Comparison of ENCODE assay signal across 8 mouse cellular contexts in the genomic region with DNA sequence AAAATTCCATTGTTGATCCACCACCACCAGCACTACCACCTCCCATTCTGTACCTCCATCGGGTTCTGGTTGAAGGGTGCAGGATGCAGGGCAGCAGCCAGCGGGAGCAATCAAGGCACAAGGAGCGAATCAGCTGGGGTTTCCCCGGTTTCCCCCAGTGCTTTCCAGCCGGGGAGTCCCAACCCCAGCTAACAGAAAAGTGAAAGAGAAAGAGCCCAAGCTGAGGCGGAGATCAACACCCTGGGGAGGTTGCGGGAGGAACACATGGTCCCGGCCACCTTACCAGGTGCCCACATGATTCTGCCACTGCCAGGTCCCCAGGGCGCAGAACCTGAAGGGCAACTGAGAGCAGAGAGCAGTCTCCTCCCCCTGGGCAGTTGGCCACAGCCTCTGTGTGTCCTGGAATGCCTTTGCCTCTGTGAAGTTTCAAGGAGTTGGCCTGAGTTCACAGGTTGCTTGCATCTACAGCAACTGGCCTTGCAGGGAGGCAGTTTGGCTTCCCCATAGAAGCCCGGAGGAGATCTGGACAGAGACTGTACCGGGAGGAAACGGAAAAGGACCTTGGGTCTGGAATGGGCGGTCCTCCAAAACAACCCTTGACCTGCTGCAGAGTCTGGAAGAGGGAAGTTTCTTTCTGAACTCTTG. TPM values are rescaled to one million over a fixed set of nuclear protein-coding genes. Genes with fewer than 3 reads are reported as not detected.
DNase-seq lines count a peak whose midpoint lies in the region; ATAC-seq and TF ChIP-seq lines count a peak whose summit lies in the region.

A gene (minus strand): TSS at position 537 of the 645 bp plus-strand sequence.

- ATAC-seq in neural tube, embryonic 14.5 days (ENCODE audit: low read depth): peak; percentile 34; the same call in 1 of the 2 replicates

- TF ChIP-seq POLR2A in kidney, adult 2 months (IDR thresholded peaks at IDR 0.05; ENCODE audit: low read depth, low read length): peak; percentile 53
- peak; percentile 74; the same call in 1 of the 2 replicates for TF ChIP-seq POLR2A in lung, adult 2 months (IDR thresholded peaks at IDR 0.05; ENCODE audit: borderline replicate concordance, extremely low read depth, low read depth, low read length)

- H3K27ac ChIP-seq in kidney, adult 2 months (ENCODE audit: insufficient read depth, low read depth, low read length): peak within 1 kb of the TSS; percentile 89
- no peak within 1 kb of the TSS for H3K27ac ChIP-seq in neural tube, embryonic 14.5 days (ENCODE audit: low read depth, low read length)

- TF ChIP-seq CTCF in kidney, adult 2 months (conservative IDR thresholded peaks at IDR 0.05; ENCODE audit: insufficient read depth, insufficient read length, low read depth, low read length): no peak
- TF ChIP-seq CTCF in lung, adult 2 months (IDR thresholded peaks at IDR 0.05; ENCODE audit: insufficient read depth, low read length): no peak

- H3K4me3 ChIP-seq in kidney, adult 2 months (ENCODE audit: insufficient read depth, low read depth, low read length): peak within 1 kb of the TSS; percentile 67
- peak within 1 kb of the TSS; percentile 81 for H3K4me3 ChIP-seq in lung, adult 2 months (replicated peaks; ENCODE audit: extremely low read depth, low read depth, low read length)
- peak within 1 kb of the TSS; percentile 19 for H3K4me3 ChIP-seq in neural tube, embryonic 14.5 days (ENCODE audit: low read depth, low read length)

- WGBS in kidney, adult 2 months: under 1% methylated on average over 13 of the region's 13 CpGs
- 1% methylated on average over 13 of the region's 13 CpGs for WGBS in lung, adult 2 months
- 13% methylated on average over 13 of the region's 13 CpGs for WGBS in neural tube, embryonic 14.5 days

- H3K9me3 ChIP-seq in neural tube, embryonic 14.5 days (ENCODE audit: control insufficient read depth, low read length): no peaks in the 10 kb centered on the region

- DNase-seq in right cerebral cortex, postnatal 4 days: peak; percentile 7
- DNase-seq in right cerebral cortex, adult 18-20 months: no peak
- DNase-seq in embryo, embryonic 9.5 days (ENCODE audit: extremely low spot score): peak; percentile 34
- DNase-seq in heart, adult 9 months (ENCODE audit: low spot score in 2 of 2): peak; percentile 89
- DNase-seq in kidney, adult 2 months: peak; percentile 97
- peak; percentile 80 for DNase-seq in lung, adult 2 months
- peak; percentile 23 for DNase-seq in thymus, postnatal 4 days

- peak within 1 kb of the TSS; percentile 52 for H3K4me2 ChIP-seq in neural tube, embryonic 14.5 days (ENCODE audit: low read depth, low read length)

- peaks cover 14% of the 10 kb centered on the region for H3K4me1 ChIP-seq in kidney, adult 2 months (ENCODE audit: control insufficient read depth, insufficient read depth, low read length)
- peaks cover 9% of the 10 kb centered on the region for H3K4me1 ChIP-seq in lung, adult 2 months (ENCODE audit: control insufficient read depth, insufficient read depth, low read length)
- H3K4me1 ChIP-seq in neural tube, embryonic 14.5 days (ENCODE audit: control insufficient read depth, insufficient read depth, low read length): 0 out of 2 replicates have a peak, but pooled peaks cover 5% of the 10 kb centered on the region

- peak within 1 kb of the TSS; percentile 25; the same call in 1 of the 2 replicates for H3K9ac ChIP-seq in neural tube, embryonic 14.5 days (replicated peaks; ENCODE audit: low read depth, low read length)

- no peaks in the 10 kb centered on the region for H3K27me3 ChIP-seq in kidney, adult 2 months (replicated peaks; ENCODE audit: control insufficient read depth, insufficient read depth, low read length)
- H3K27me3 ChIP-seq in neural tube, embryonic 14.5 days (ENCODE audit: control insufficient read depth, insufficient read depth, low read length): no peaks in the 10 kb centered on the region

- H3K36me3 ChIP-seq in kidney, adult 2 months (ENCODE audit: control insufficient read depth, insufficient read depth, low read length): no peaks in the 10 kb centered on the region; the same call in 1 of the 2 replicates
- no peaks in the 10 kb centered on the region for H3K36me3 ChIP-seq in neural tube, embryonic 14.5 days (ENCODE audit: control insufficient read depth, insufficient read depth, low read length)

RNA-seq across cellular contexts. Expression of the gene that starts here (rescaled TPM):
- polyA plus RNA-seq in kidney, adult 2 months (2012; rRNA removed): 15.7 and 17.6 TPM in 2 replicates
- polyA plus RNA-seq in lung, adult 2 months (2012; rRNA removed): 8.3 and 8.5 TPM in 2 replicates
- polyA plus RNA-seq in neural tube, embryonic 14.5 days (2014; fragmentation: Nextera tagmentation; extraction: Ambion mirVana): 0.81 TPM in 1 of 2 replicates, not detected in the other

Comparison
In these comparisons a context has a peak if more than half of its experiments do, and no peak if none do; other contexts are left out.
1. Peak in ATAC-seq, H3K4me3 ChIP-seq, H3K9ac ChIP-seq and H3K4me2 ChIP-seq in neural tube, embryonic 14.5 days; RNA of the gene not detected or under 1 TPM.
2. H3K4me3 ChIP-seq: peak in every context shown above with its lines; median percentile 81 in lung, adult 2 months; 67 in kidney, adult 2 months; 19 in neural tube, embryonic 14.5 days.